Mouse (Mus musculus): ENCODE results near the gene Tnfrsf22. TPM values are rescaled to one million over a fixed set of nuclear protein-coding genes. Genes with fewer than 3 reads are reported as not detected.

Gene Tnfrsf22
- polyA plus RNA-seq, 1 experiment from 2014 or later: 3.7 TPM

Other genes starting within 250 kb of the Tnfrsf22 start
- gene Cdkn1c, start 188.6 kb downstream of the Tnfrsf22 start, polyA plus RNA-seq (2018): 16.5 to 94.4 TPM (median 33.3 TPM) in 3 replicates
- 2.0 to 3.1 TPM (median 2.3 TPM) in 3 replicates for gene Slc22a18, start 175.9 kb downstream of the Tnfrsf22 start, polyA plus RNA-seq (2018)
- not detected in 3 replicates for gene Phlda2, start 146.5 kb downstream of the Tnfrsf22 start, polyA plus RNA-seq (2018)
- 53.7 to 124 TPM (median 75.6 TPM) in 3 replicates for gene Nap1l4, start 100.6 kb downstream of the Tnfrsf22 start, polyA plus RNA-seq (2018)
- gene Cars, start 49.6 kb downstream of the Tnfrsf22 start, polyA plus RNA-seq (2018): 22.1 to 22.6 TPM (median 22.5 TPM) in 3 replicates
- 5.9 to 10.7 TPM (median 10.6 TPM) in 3 replicates for gene Tnfrsf26, start 20.9 kb downstream of the Tnfrsf22 start, polyA plus RNA-seq (2018)
- gene Tnfrsf23, start 36.2 kb upstream of the Tnfrsf22 start, polyA plus RNA-seq (2018): 11.0 to 17.9 TPM (median 11.0 TPM) in 3 replicates
- 1.00 to 1.6 TPM (median 1.2 TPM) in 3 replicates for gene Osbpl5, start 107.3 kb upstream of the Tnfrsf22 start, polyA plus RNA-seq (2018)
- not detected in 3 replicates for gene Mrgprg, start 117.3 kb upstream of the Tnfrsf22 start, polyA plus RNA-seq (2018)
- 3.9 to 5.1 TPM (median 4.2 TPM) in 3 replicates for gene Mrgpre, start 134.8 kb upstream of the Tnfrsf22 start, polyA plus RNA-seq (2018)
- 2.6 to 5.3 TPM (median 4.6 TPM) in 3 replicates for gene Nadsyn1, start 173.2 kb upstream of the Tnfrsf22 start, polyA plus RNA-seq (2018)
- 16.3 to 35.3 TPM (median 33.0 TPM) in 3 replicates for gene Dhcr7, start 173.5 kb upstream of the Tnfrsf22 start, polyA plus RNA-seq (2018)
- not detected in 3 replicates for gene Gm498, start 217.2 kb upstream of the Tnfrsf22 start, polyA plus RNA-seq (2018)